Mouse (Mus musculus) retina, embryonic 14.5 days (tissue): ENCODE results near the gene Jazf1.
A peak's percentile ranks its signal among the peaks of the same experiment; 100 is the strongest.

ENCODE experiments used
- DNase-seq: peaks from one replicate; pipeline ENCODE4 v3.0.0-alpha.2; 2015; ENCODE audit warnings: low spot score

Jazf1 gene

GRCm38 (mm10) chr6:53010286-53010685, 58.1 kb downstream of the Jazf1 start:
- DNase-seq, result no peak

GRCm38 (mm10) chr6:53006032-53006431, 62.4 kb downstream of the Jazf1 start:
- no peak for DNase-seq

- DNase-seq, result no peak
Observed at GRCm38 (mm10) chr6:53005544-53005943, 62.9 kb downstream of the Jazf1 start.

- no peak for DNase-seq
Observed at GRCm38 (mm10) chr6:52990816-52991215, 77.6 kb downstream of the Jazf1 start.

GRCm38 (mm10) chr6:52987905-52988640, 80.4 kb downstream of the Jazf1 start:
- no peak for DNase-seq

GRCm38 (mm10) chr6:52987391-52987790, 81.0 kb downstream of the Jazf1 start:
- peak; percentile 69 for DNase-seq

GRCm38 (mm10) chr6:52982175-52982574, 86.3 kb downstream of the Jazf1 start:
- DNase-seq, result no peak

- DNase-seq, result no peak
Observed at GRCm38 (mm10) chr6:52979503-52979902, 88.9 kb downstream of the Jazf1 start.

- DNase-seq, result no peak
Observed at GRCm38 (mm10) chr6:52973351-52973750, 95.1 kb downstream of the Jazf1 start.

- DNase-seq, result no peak
Observed at GRCm38 (mm10) chr6:52972138-52972537, 96.3 kb downstream of the Jazf1 start.

GRCm38 (mm10) chr6:52969717-52970261, 98.6 kb downstream of the Jazf1 start:
- DNase-seq, result peak; percentile 82

GRCm38 (mm10) chr6:52968346-52968891, 100.0 kb downstream of the Jazf1 start:
- no peak for DNase-seq

- DNase-seq, result no peak
Observed at GRCm38 (mm10) chr6:52967557-52968270, 100.7 kb downstream of the Jazf1 start.

GRCm38 (mm10) chr6:52966001-52966400, 102.4 kb downstream of the Jazf1 start:
- DNase-seq, result no peak

- DNase-seq, result no peak
Observed at GRCm38 (mm10) chr6:52965340-52965739, 103.1 kb downstream of the Jazf1 start.

GRCm38 (mm10) chr6:52963840-52964690, 104.4 kb downstream of the Jazf1 start:
- DNase-seq, result no peak

GRCm38 (mm10) chr6:52963430-52963732, 105.0 kb downstream of the Jazf1 start:
- DNase-seq, result no peak

- no peak for DNase-seq
Observed at GRCm38 (mm10) chr6:52962600-52963429, 105.6 kb downstream of the Jazf1 start.

- DNase-seq, result no peak
Observed at GRCm38 (mm10) chr6:52961660-52962490, 106.6 kb downstream of the Jazf1 start.

GRCm38 (mm10) chr6:52957730-52958129, 110.7 kb downstream of the Jazf1 start:
- DNase-seq, result peak; percentile 86
